Mouse (Mus musculus): ENCODE results near the gene Cbx7. TPM values are rescaled to one million over a fixed set of nuclear protein-coding genes. Genes with fewer than 3 reads are reported as not detected.
"Not testable (repeated sequence)": the region's sequence is repeated elsewhere in the genome, so short reads cannot be mapped to it uniquely, and the experiment has no call there.

The Cbx7 gene
- polyA plus RNA-seq, 1 experiment from 2014 or later: 3.6 TPM

- ATAC-seq (ENCODE audit: low FRiP score): no peak
- WGBS: 84% methylated on average over 6 of the region's 6 CpGs
- no peak overlapping the region for H3K9ac ChIP-seq
These were observed 28.4 kb downstream of the Cbx7 start for GRCm38 (mm10) chr15:79942541-79942940.

GRCm38 (mm10) chr15:79940932-79941331 lies 30.0 kb downstream of the Cbx7 start:
- WGBS: 28% methylated on average over 8 of the region's 8 CpGs
- Histone ChIP-seq H3K27ac (no peak overlapping the region), H3K4me1 (no peaks in the 10 kb centered on the region), H3K9ac (no peak overlapping the region), H3K27me3 (peaks cover 8% of the 10 kb centered on the region), H3K4me2 (no peak overlapping the region), H3K4me3 (replicated peaks) (no peak overlapping the region), H3K36me3 (replicated peaks) (no peaks in the 10 kb centered on the region), H3K9me3 (no peaks in the 10 kb centered on the region)
- ATAC-seq (ENCODE audit: low FRiP score): no peak

More at GRCm38 (mm10) chr15:79942541-79942940, 28.4 kb downstream of the Cbx7 start:
- H3K4me2 ChIP-seq: no peak overlapping the region
- no peaks in the 10 kb centered on the region for H3K36me3 ChIP-seq (replicated peaks)
- no peaks in the 10 kb centered on the region for H3K9me3 ChIP-seq
- no peak overlapping the region for H3K27ac ChIP-seq
- H3K27me3 ChIP-seq: peaks cover 8% of the 10 kb centered on the region
- no peaks in the 10 kb centered on the region for H3K4me1 ChIP-seq
- H3K4me3 ChIP-seq (replicated peaks): no peak overlapping the region

GRCm38 (mm10) chr15:79939913-79940312 lies 31.0 kb downstream of the Cbx7 start:
- Histone ChIP-seq H3K4me1 (peaks cover 5% of the 10 kb centered on the region), H3K9ac (no peak overlapping the region), H3K9me3 (no peaks in the 10 kb centered on the region), H3K27ac (no peak overlapping the region), H3K4me3 (replicated peaks) (no peak overlapping the region), H3K4me2 (no peak overlapping the region), H3K27me3 (peaks cover 9% of the 10 kb centered on the region), H3K36me3 (replicated peaks) (no peaks in the 10 kb centered on the region)
- ATAC-seq (ENCODE audit: low FRiP score): no peak
- 91% methylated on average over 16 of the region's 16 CpGs for WGBS

GRCm38 (mm10) chr15:79939501-79939900 lies 31.4 kb downstream of the Cbx7 start:
- not testable (repeated sequence) for H3K4me2 ChIP-seq; H3K4me3 ChIP-seq (replicated peaks); H3K36me3 ChIP-seq (replicated peaks); H3K9me3 ChIP-seq; ATAC-seq (ENCODE audit: low FRiP score); H3K27me3 ChIP-seq; H3K9ac ChIP-seq; H3K27ac ChIP-seq; H3K4me1 ChIP-seq
- WGBS: 86% methylated on average over 6 of the region's 7 CpGs

- Histone ChIP-seq H3K27ac (no peak overlapping the region), H3K27me3 (peaks cover 3% of the 10 kb centered on the region; the same call in 1 of the 2 replicates), H3K4me3 (replicated peaks) (no peak overlapping the region), H3K9ac (no peak overlapping the region), H3K9me3 (no peaks in the 10 kb centered on the region), H3K4me2 (no peak overlapping the region), H3K36me3 (replicated peaks) (no peaks in the 10 kb centered on the region), H3K4me1 (peaks cover 14% of the 10 kb centered on the region)
- ATAC-seq (ENCODE audit: low FRiP score): no peak
- 92% methylated on average over 12 of the region's 12 CpGs for WGBS
These were observed 31.9 kb downstream of the Cbx7 start for GRCm38 (mm10) chr15:79939020-79939419.

- H3K27ac ChIP-seq: no peak overlapping the region
- no peak overlapping the region for H3K4me3 ChIP-seq (replicated peaks)
- WGBS: 71% methylated on average over 7 of the region's 7 CpGs
- H3K4me2 ChIP-seq: no peak overlapping the region
- H3K4me1 ChIP-seq: peaks cover 39% of the 10 kb centered on the region
- ATAC-seq (ENCODE audit: low FRiP score): no peak
- no peaks in the 10 kb centered on the region for H3K9me3 ChIP-seq
- no peaks in the 10 kb centered on the region for H3K36me3 ChIP-seq (replicated peaks)
- peaks cover 23% of the 10 kb centered on the region for H3K27me3 ChIP-seq
- no peak overlapping the region for H3K9ac ChIP-seq
These were observed 34.6 kb downstream of the Cbx7 start for GRCm38 (mm10) chr15:79936374-79936751.

GRCm38 (mm10) chr15:79935654-79936373 lies 35.1 kb downstream of the Cbx7 start:
- Histone ChIP-seq H3K9ac (no peak overlapping the region), H3K9me3 (no peaks in the 10 kb centered on the region), H3K4me3 (replicated peaks) (no peak overlapping the region), H3K36me3 (replicated peaks) (no peaks in the 10 kb centered on the region), H3K4me1 (peaks cover 40% of the 10 kb centered on the region), H3K4me2 (no peak overlapping the region), H3K27me3 (peaks cover 29% of the 10 kb centered on the region), H3K27ac (no peak overlapping the region)
- no peak for ATAC-seq (ENCODE audit: low FRiP score)
- WGBS: 25% methylated on average over 9 of the region's 9 CpGs

- no peak overlapping the region; the same call in 1 of the 2 replicates for H3K4me3 ChIP-seq (replicated peaks)
- peaks cover 40% of the 10 kb centered on the region for H3K4me1 ChIP-seq
- H3K4me2 ChIP-seq: peak overlapping the region; percentile 38
- H3K36me3 ChIP-seq (replicated peaks): no peaks in the 10 kb centered on the region
- H3K9me3 ChIP-seq: no peaks in the 10 kb centered on the region
- WGBS: 2% methylated on average over 10 of the region's 10 CpGs
- ATAC-seq (ENCODE audit: low FRiP score): no peak
- H3K9ac ChIP-seq: 0 out of 2 replicates have a peak overlapping the region, but pooled peaks have one; percentile 3
- H3K27me3 ChIP-seq: peaks cover 36% of the 10 kb centered on the region
- H3K27ac ChIP-seq: no peak overlapping the region
These were observed 36.1 kb downstream of the Cbx7 start for GRCm38 (mm10) chr15:79934776-79935175.

- H3K27me3 ChIP-seq: peaks cover 39% of the 10 kb centered on the region
- peak overlapping the region; percentile 16; the same call in 1 of the 2 replicates for H3K4me3 ChIP-seq (replicated peaks)
- no peaks in the 10 kb centered on the region for H3K9me3 ChIP-seq
- no peaks in the 10 kb centered on the region for H3K36me3 ChIP-seq (replicated peaks)
- under 1% methylated on average over 21 of the region's 22 CpGs for WGBS
- H3K27ac ChIP-seq: no peak overlapping the region
- H3K4me2 ChIP-seq: peak overlapping the region; percentile 38
- H3K4me1 ChIP-seq: peaks cover 40% of the 10 kb centered on the region
- H3K9ac ChIP-seq: peak overlapping the region; percentile 25; the same call in 1 of the 2 replicates
- ATAC-seq (ENCODE audit: low FRiP score): no peak
These were observed 37.0 kb downstream of the Cbx7 start for GRCm38 (mm10) chr15:79933670-79934514.

GRCm38 (mm10) chr15:79933052-79933669 lies 37.8 kb downstream of the Cbx7 start:
- Histone ChIP-seq H3K4me3 (replicated peaks) (peak overlapping the region; percentile 68), H3K4me1 (peaks cover 41% of the 10 kb centered on the region), H3K27me3 (peaks cover 39% of the 10 kb centered on the region), H3K9ac (0 out of 2 replicates have a peak overlapping the region, but pooled peaks have one; percentile 68), H3K27ac (no peak overlapping the region), H3K4me2 (peak overlapping the region; percentile 86), H3K9me3 (no peaks in the 10 kb centered on the region), H3K36me3 (replicated peaks) (no peaks in the 10 kb centered on the region)
- 0 out of 2 replicates have a peak, but pooled peaks have one; percentile 19 for ATAC-seq (ENCODE audit: low FRiP score)
- 3% methylated on average over 22 of the region's 22 CpGs for WGBS

GRCm38 (mm10) chr15:79932323-79932987 lies 38.5 kb downstream of the Cbx7 start:
- peaks cover 39% of the 10 kb centered on the region for H3K27me3 ChIP-seq
- H3K9me3 ChIP-seq: no peaks in the 10 kb centered on the region
- H3K36me3 ChIP-seq (replicated peaks): no peaks in the 10 kb centered on the region
- peak overlapping the region; percentile 86 for H3K4me2 ChIP-seq
- no peak overlapping the region for H3K27ac ChIP-seq
- peak; percentile 65 for ATAC-seq (ENCODE audit: low FRiP score)
- peak overlapping the region; percentile 68 for H3K4me3 ChIP-seq (replicated peaks)
- H3K4me1 ChIP-seq: peaks cover 48% of the 10 kb centered on the region
- peak overlapping the region; percentile 68 for H3K9ac ChIP-seq
- under 1% methylated on average over 60 of the region's 62 CpGs for WGBS

Measured in forebrain, embryonic 12.5 days (tissue).